Mouse (Mus musculus): ENCODE data around the gene Thumpd1. TPM values are rescaled to one million over a fixed set of nuclear protein-coding genes. Genes with fewer than 3 reads are reported as not detected.
A peak's percentile ranks its signal among the peaks of the same experiment; 100 is the strongest.

The Thumpd1 gene
- total RNA-seq, 2 experiments from 2014 or later, result 7.5 to 9.9 TPM

- ATAC-seq (replicated peaks; ENCODE audit: low FRiP score, poor library complexity, severe bottlenecking), result no peak
Observed at GRCm38 (mm10) chr7:119680107-119680506, 40.5 kb downstream of the Thumpd1 start.

GRCm38 (mm10) chr7:119673465-119673864, 47.1 kb downstream of the Thumpd1 start:
- ATAC-seq (replicated peaks; ENCODE audit: low FRiP score, poor library complexity, severe bottlenecking), result 0 out of 2 replicates have a peak, but pooled peaks have one; percentile 52

GRCm38 (mm10) chr7:119670925-119671324, 49.7 kb downstream of the Thumpd1 start:
- ATAC-seq (replicated peaks; ENCODE audit: low FRiP score, poor library complexity, severe bottlenecking), result no peak

DNA sequence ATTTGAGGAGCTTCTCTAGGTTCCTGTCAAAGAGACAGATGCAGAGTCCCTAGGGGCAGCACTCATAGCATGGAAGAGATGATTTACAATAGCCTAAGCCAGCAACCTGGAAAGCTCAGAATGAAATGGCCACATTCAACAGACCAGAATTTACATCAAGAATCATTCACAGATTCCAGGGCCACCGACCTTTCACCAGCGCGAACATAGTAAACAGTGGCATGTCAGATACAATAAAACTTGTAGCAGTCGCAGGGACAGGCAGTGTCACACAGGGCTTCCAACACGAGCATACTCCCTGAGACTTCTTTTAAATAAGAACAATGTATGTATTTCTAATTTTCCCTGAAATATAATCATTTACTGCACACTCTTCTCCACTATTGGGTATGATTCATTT, 50.2 kb downstream of the Thumpd1 start:
- ATAC-seq (replicated peaks; ENCODE audit: low FRiP score, poor library complexity, severe bottlenecking), result no peak

DNA sequence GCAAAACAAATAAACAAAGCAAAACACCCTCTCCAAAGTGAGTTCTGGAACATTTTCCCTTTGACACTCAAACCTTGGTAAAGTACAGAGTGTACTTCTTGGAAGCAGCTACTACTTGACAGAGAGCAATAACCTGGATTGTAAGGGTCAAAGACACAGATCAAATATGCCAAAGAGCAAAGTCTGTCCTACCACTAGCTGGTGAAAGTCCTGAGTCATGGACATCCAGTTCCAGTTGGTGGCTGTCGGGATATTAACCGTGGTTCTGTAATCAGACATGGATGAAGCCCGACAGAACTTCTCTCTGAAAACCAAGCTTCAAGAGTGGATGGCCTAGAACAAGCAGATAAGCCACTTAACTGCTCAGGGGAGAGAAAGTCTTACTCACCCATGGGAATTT, 52.7 kb downstream of the Thumpd1 start:
- no peak for ATAC-seq (replicated peaks; ENCODE audit: low FRiP score, poor library complexity, severe bottlenecking)

Other genes with a start within 250 kb of the Thumpd1 start
- gene Umod, start 241.5 kb downstream of the Thumpd1 start, total RNA-seq (2015; ENCODE audit: low replicate concordance), result not detected in 2 replicates
- not detected in 2 replicates for gene Umod, start 241.5 kb downstream of the Thumpd1 start, total RNA-seq (2017; ENCODE audit: low replicate concordance)
- gene Acsm5, start 201.3 kb downstream of the Thumpd1 start, total RNA-seq (2015; ENCODE audit: low replicate concordance), result not detected in 2 replicates
- not detected in 2 replicates for gene Acsm5, start 201.3 kb downstream of the Thumpd1 start, total RNA-seq (2017; ENCODE audit: low replicate concordance)
- gene Pdilt, start 197.3 kb downstream of the Thumpd1 start, total RNA-seq (2015; ENCODE audit: low replicate concordance), result not detected in 2 replicates
- gene Pdilt, start 197.3 kb downstream of the Thumpd1 start, total RNA-seq (2017; ENCODE audit: low replicate concordance), result not detected in 2 replicates
- gene Acsm2, start 166.5 kb downstream of the Thumpd1 start, total RNA-seq (2015; ENCODE audit: low replicate concordance), result not detected in 2 replicates
- not detected in 2 replicates for gene Acsm2, start 166.5 kb downstream of the Thumpd1 start, total RNA-seq (2017; ENCODE audit: low replicate concordance)
- gene Acsm1, start 113.8 kb downstream of the Thumpd1 start, total RNA-seq (2015; ENCODE audit: low replicate concordance), result not detected in 2 replicates
- gene Acsm1, start 113.8 kb downstream of the Thumpd1 start, total RNA-seq (2017; ENCODE audit: low replicate concordance), result not detected in 2 replicates
- gene Acsm4, start 30.8 kb downstream of the Thumpd1 start, total RNA-seq (2015; ENCODE audit: low replicate concordance), result not detected in 2 replicates
- not detected in 2 replicates for gene Acsm4, start 30.8 kb downstream of the Thumpd1 start, total RNA-seq (2017; ENCODE audit: low replicate concordance)
- gene Acsm3, start 40.1 kb upstream of the Thumpd1 start, total RNA-seq (2015; ENCODE audit: low replicate concordance), result not detected in 2 replicates
- not detected in 2 replicates for gene Acsm3, start 40.1 kb upstream of the Thumpd1 start, total RNA-seq (2017; ENCODE audit: low replicate concordance)
- 4.2 and 21.7 TPM in 2 replicates for gene Rexo5, start 73.2 kb upstream of the Thumpd1 start, total RNA-seq (2015; ENCODE audit: low replicate concordance)
- gene Rexo5, start 73.2 kb upstream of the Thumpd1 start, total RNA-seq (2017; ENCODE audit: low replicate concordance), result 7.4 and 18.1 TPM in 2 replicates
- 2.9 and 9.2 TPM in 2 replicates for gene Eri2, start 73.3 kb upstream of the Thumpd1 start, total RNA-seq (2015; ENCODE audit: low replicate concordance)
- gene Eri2, start 73.3 kb upstream of the Thumpd1 start, total RNA-seq (2017; ENCODE audit: low replicate concordance), result 3.2 and 8.4 TPM in 2 replicates
- not detected in 2 replicates for gene Lyrm1, start 175.1 kb upstream of the Thumpd1 start, total RNA-seq (2015; ENCODE audit: low replicate concordance)
- gene Lyrm1, start 175.1 kb upstream of the Thumpd1 start, total RNA-seq (2017; ENCODE audit: low replicate concordance), result 5.5 and 5.7 TPM in 2 replicates
- gene Dcun1d3, start 175.5 kb upstream of the Thumpd1 start, total RNA-seq (2015; ENCODE audit: low replicate concordance), result 0.84 and 1.7 TPM in 2 replicates
- gene Dcun1d3, start 175.5 kb upstream of the Thumpd1 start, total RNA-seq (2017; ENCODE audit: low replicate concordance), result 1.7 and 2.3 TPM in 2 replicates